Mouse (Mus musculus): ENCODE data around the gene Cul4a. TPM values are rescaled to one million over a fixed set of nuclear protein-coding genes. Genes with fewer than 3 reads are reported as not detected.

Gene Cul4a
- total and polyA plus RNA-seq, 3 experiments, result 43.4 to 167 (median 113) TPM

DNA sequence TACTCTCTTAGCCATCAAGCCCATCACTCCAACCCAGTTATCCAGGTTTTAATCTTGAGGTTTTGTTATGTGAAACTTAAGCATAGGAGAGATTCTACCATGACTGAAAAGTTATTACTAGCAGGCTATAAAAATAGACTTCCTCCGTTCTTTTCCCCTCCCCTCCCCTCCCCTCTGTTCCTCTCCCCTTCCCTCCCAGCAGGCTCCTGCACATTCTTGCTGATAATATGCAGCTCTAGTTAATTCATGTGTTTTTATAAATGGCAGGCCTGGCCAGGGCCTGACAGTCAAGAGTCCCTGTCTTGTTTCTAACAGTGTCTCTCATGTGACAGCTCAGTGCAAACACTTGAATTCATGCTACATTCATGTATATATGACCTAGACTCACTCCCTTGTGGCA, 65.1 kb downstream of the Cul4a start:
- Histone ChIP-seq H3K36me3 (replicated peaks) (peaks cover 99% of the 10 kb centered on the region), H3K4me1 (ENCODE audit: insufficient read depth, low read depth, low read length) (peaks cover 37% of the 10 kb centered on the region), H3K27me3 (ENCODE audit: insufficient read depth, low read length) (no peaks in the 10 kb centered on the region), H3K9me3 (replicated peaks) (no peaks in the 10 kb centered on the region), H3K4me3 (ENCODE audit: low read depth, low read length) (no peak overlapping the region)
- DNase-seq (ENCODE audit: low spot score), result no peak
- ATAC-seq (ENCODE audit: extremely low read depth, insufficient number of reproducible peaks, low FRiP score, poor library complexity, severe bottlenecking), result no peak
- TF ChIP-seq TAL1 (conservative IDR thresholded peaks at IDR 0.05; ENCODE audit: low read depth, low read length) (no peak), GATA2 (IDR thresholded peaks at IDR 0.05; ENCODE audit: borderline replicate concordance, low read depth, low read length) (no peak), GATA1 (IDR thresholded peaks at IDR 0.05; ENCODE audit: borderline replicate concordance, low read length) (no peak), POLR2AphosphoS5 (IDR thresholded peaks at IDR 0.05; ENCODE audit: insufficient replicate concordance, low read depth, low read length) (no peak), CTCF (IDR thresholded peaks at IDR 0.05; ENCODE audit: low read depth, low read length) (no peak)

- Histone ChIP-seq H3K4me3 (ENCODE audit: low read depth, low read length) (no peak overlapping the region), H3K9me3 (replicated peaks) (no peaks in the 10 kb centered on the region), H3K36me3 (replicated peaks) (peaks cover 99% of the 10 kb centered on the region), H3K27me3 (ENCODE audit: insufficient read depth, low read length) (no peaks in the 10 kb centered on the region), H3K4me1 (ENCODE audit: insufficient read depth, low read depth, low read length) (peaks cover 26% of the 10 kb centered on the region)
- TF ChIP-seq GATA1 (IDR thresholded peaks at IDR 0.05; ENCODE audit: borderline replicate concordance, low read length) (no peak), CTCF (IDR thresholded peaks at IDR 0.05; ENCODE audit: low read depth, low read length) (no peak), POLR2AphosphoS5 (IDR thresholded peaks at IDR 0.05; ENCODE audit: insufficient replicate concordance, low read depth, low read length) (no peak), TAL1 (conservative IDR thresholded peaks at IDR 0.05; ENCODE audit: low read depth, low read length) (no peak), GATA2 (IDR thresholded peaks at IDR 0.05; ENCODE audit: borderline replicate concordance, low read depth, low read length) (no peak)
- ATAC-seq (ENCODE audit: extremely low read depth, insufficient number of reproducible peaks, low FRiP score, poor library complexity, severe bottlenecking), result no peak
- DNase-seq (ENCODE audit: low spot score), result no peak
Observed at GRCm38 (mm10) chr8:13174305-13174704, 68.9 kb downstream of the Cul4a start.

DNA sequence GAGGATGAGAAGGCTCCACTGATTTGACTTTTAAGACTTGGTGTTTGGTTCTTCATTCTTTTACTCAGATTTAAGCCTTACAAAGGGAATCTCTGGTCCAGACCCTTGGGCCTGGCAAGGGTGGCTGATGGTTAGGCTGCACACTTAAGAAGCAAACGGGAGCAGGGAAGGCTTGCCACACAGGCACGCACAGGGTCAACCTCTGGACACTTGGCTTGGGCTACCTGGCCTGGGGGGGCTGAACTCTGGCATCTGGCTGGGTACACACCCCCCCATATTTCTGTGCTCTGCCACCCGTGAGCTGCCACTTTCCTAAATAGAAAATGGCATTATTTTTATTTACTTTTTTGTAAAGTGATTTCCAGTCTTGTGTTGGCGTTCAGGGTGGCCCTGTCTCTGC, 69.4 kb downstream of the Cul4a start:
- no peak for DNase-seq (ENCODE audit: low spot score)

DNA sequence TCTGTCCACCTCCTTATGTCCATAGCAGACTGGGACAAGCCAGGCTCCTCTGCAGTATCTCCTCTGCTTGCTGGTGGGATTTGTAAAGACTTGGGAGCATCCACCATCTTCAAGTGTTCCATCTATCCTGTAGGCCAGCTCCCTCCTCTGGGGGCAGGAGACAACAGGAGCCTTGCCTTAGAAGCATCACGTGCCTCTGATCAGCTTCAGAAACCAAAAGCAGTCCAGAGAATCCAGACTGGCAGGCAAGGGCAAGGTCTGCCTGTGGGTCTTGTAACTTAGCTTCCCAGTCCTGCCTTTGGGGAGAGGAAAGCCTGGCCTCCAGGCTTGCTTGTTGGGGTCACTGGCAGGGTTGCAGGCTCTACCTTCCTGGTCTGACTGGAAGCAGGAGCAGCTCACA, 70.2 kb downstream of the Cul4a start:
- H3K4me3 ChIP-seq (ENCODE audit: low read depth, low read length), result no peak overlapping the region
- H3K9me3 ChIP-seq (replicated peaks), result no peaks in the 10 kb centered on the region
- DNase-seq (ENCODE audit: low spot score) (no peak), ATAC-seq (ENCODE audit: extremely low read depth, insufficient number of reproducible peaks, low FRiP score, poor library complexity, severe bottlenecking) (no peak)
- H3K27me3 ChIP-seq (ENCODE audit: insufficient read depth, low read length), result no peaks in the 10 kb centered on the region
- TF ChIP-seq TAL1 (conservative IDR thresholded peaks at IDR 0.05; ENCODE audit: low read depth, low read length) (no peak), CTCF (IDR thresholded peaks at IDR 0.05; ENCODE audit: low read depth, low read length) (no peak), GATA2 (IDR thresholded peaks at IDR 0.05; ENCODE audit: borderline replicate concordance, low read depth, low read length) (no peak), POLR2AphosphoS5 (IDR thresholded peaks at IDR 0.05; ENCODE audit: insufficient replicate concordance, low read depth, low read length) (no peak), GATA1 (IDR thresholded peaks at IDR 0.05; ENCODE audit: borderline replicate concordance, low read length) (no peak)
- peaks cover 95% of the 10 kb centered on the region for H3K36me3 ChIP-seq (replicated peaks)
- H3K4me1 ChIP-seq (ENCODE audit: insufficient read depth, low read depth, low read length), result peaks cover 29% of the 10 kb centered on the region

More for the DNA sequence above, 69.4 kb downstream of the Cul4a start:
- peaks cover 26% of the 10 kb centered on the region for H3K4me1 ChIP-seq (ENCODE audit: insufficient read depth, low read depth, low read length)
- peaks cover 99% of the 10 kb centered on the region for H3K36me3 ChIP-seq (replicated peaks)
- H3K9me3 ChIP-seq (replicated peaks), result no peaks in the 10 kb centered on the region
- no peak overlapping the region for H3K4me3 ChIP-seq (ENCODE audit: low read depth, low read length)
- TF ChIP-seq GATA1 (IDR thresholded peaks at IDR 0.05; ENCODE audit: borderline replicate concordance, low read length) (no peak), POLR2AphosphoS5 (IDR thresholded peaks at IDR 0.05; ENCODE audit: insufficient replicate concordance, low read depth, low read length) (no peak), TAL1 (conservative IDR thresholded peaks at IDR 0.05; ENCODE audit: low read depth, low read length) (no peak), CTCF (IDR thresholded peaks at IDR 0.05; ENCODE audit: low read depth, low read length) (no peak), GATA2 (IDR thresholded peaks at IDR 0.05; ENCODE audit: borderline replicate concordance, low read depth, low read length) (no peak)
- no peak for ATAC-seq (ENCODE audit: extremely low read depth, insufficient number of reproducible peaks, low FRiP score, poor library complexity, severe bottlenecking)
- no peaks in the 10 kb centered on the region for H3K27me3 ChIP-seq (ENCODE audit: insufficient read depth, low read length)

DNA sequence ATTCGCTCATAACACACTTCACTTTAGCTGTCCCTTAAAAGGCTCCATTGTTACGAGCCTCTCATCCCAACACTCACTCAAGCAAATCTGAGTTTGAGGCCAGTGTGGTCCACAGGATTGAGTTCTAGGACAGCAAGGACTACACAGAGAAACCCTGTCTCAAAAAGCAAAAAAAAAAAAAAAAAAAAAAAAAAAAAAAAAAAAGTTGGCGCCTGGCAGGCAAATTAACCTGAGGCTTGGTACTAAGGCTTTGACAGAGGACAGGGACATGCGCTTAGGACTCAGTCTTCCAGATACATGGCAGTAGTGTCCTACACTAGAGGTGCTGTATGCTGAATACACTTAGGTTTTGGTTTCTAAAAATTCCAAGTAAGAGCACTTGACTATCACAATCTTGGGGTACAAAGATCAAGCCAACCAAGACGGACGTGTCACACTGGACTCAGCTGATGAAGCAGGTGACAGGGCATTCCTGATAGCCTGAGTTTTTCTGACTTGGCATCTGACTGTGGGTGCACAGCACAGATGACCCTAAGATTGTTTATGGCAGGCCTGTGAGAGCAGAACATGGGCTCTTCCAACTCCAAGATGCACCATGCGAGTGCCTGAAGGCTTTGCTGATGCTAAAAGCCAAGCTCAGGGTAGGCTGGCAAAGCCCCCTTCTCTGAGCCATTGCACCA, 71.9 kb downstream of the Cul4a start:
- no peak overlapping the region for H3K4me3 ChIP-seq (ENCODE audit: low read depth, low read length)
- H3K27me3 ChIP-seq (ENCODE audit: insufficient read depth, low read length), result no peaks in the 10 kb centered on the region
- H3K9me3 ChIP-seq (replicated peaks), result no peaks in the 10 kb centered on the region
- peaks cover 87% of the 10 kb centered on the region for H3K36me3 ChIP-seq (replicated peaks)
- DNase-seq (ENCODE audit: low spot score) (no peak), ATAC-seq (ENCODE audit: extremely low read depth, insufficient number of reproducible peaks, low FRiP score, poor library complexity, severe bottlenecking) (no peak)
- no peak for TF ChIP-seq POLR2AphosphoS5 (IDR thresholded peaks at IDR 0.05; ENCODE audit: insufficient replicate concordance, low read depth, low read length)
- TF ChIP-seq GATA2 (IDR thresholded peaks at IDR 0.05; ENCODE audit: borderline replicate concordance, low read depth, low read length), result no peak
- no peak for TF ChIP-seq GATA1 (IDR thresholded peaks at IDR 0.05; ENCODE audit: borderline replicate concordance, low read length)
- no peak for TF ChIP-seq CTCF (IDR thresholded peaks at IDR 0.05; ENCODE audit: low read depth, low read length)
- TF ChIP-seq TAL1 (conservative IDR thresholded peaks at IDR 0.05; ENCODE audit: low read depth, low read length), result no peak
- peaks cover 46% of the 10 kb centered on the region for H3K4me1 ChIP-seq (ENCODE audit: insufficient read depth, low read depth, low read length)

- Histone ChIP-seq H3K27me3 (ENCODE audit: insufficient read depth, low read length) (no peaks in the 10 kb centered on the region), H3K4me3 (ENCODE audit: low read depth, low read length) (no peak overlapping the region), H3K9me3 (replicated peaks) (no peaks in the 10 kb centered on the region), H3K36me3 (replicated peaks) (peaks cover 87% of the 10 kb centered on the region), H3K4me1 (ENCODE audit: insufficient read depth, low read depth, low read length) (peaks cover 52% of the 10 kb centered on the region)
- no peak for DNase-seq (ENCODE audit: low spot score)
- no peak for ATAC-seq (ENCODE audit: extremely low read depth, insufficient number of reproducible peaks, low FRiP score, poor library complexity, severe bottlenecking)
- TF ChIP-seq GATA1 (IDR thresholded peaks at IDR 0.05; ENCODE audit: borderline replicate concordance, low read length) (no peak), TAL1 (conservative IDR thresholded peaks at IDR 0.05; ENCODE audit: low read depth, low read length) (no peak), POLR2AphosphoS5 (IDR thresholded peaks at IDR 0.05; ENCODE audit: insufficient replicate concordance, low read depth, low read length) (no peak), GATA2 (IDR thresholded peaks at IDR 0.05; ENCODE audit: borderline replicate concordance, low read depth, low read length) (no peak), CTCF (IDR thresholded peaks at IDR 0.05; ENCODE audit: low read depth, low read length) (no peak)
Observed at GRCm38 (mm10) chr8:13178137-13178536, 72.7 kb downstream of the Cul4a start.

Data from G1E (cell line).